Mouse (Mus musculus) neural tube, embryonic 11.5 days (tissue): ENCODE data around the gene Zfp955a. TPM values are rescaled to one million over a fixed set of nuclear protein-coding genes. Genes with fewer than 3 reads are reported as not detected.
"Not testable (repeated sequence)": the region's sequence is repeated elsewhere in the genome, so short reads cannot be mapped to it uniquely, and the experiment has no call there.

Experiments used
- ATAC-seq: fragments of 200-750 bp; cut with Nextera tagmentation; 2 replicates; pipeline ENCODE4 v1.8.0; 2017; ENCODE audit warnings: moderate number of reproducible peaks, mild to moderate bottlenecking, moderate TSS enrichment, moderate library complexity; ENCODE audit not compliant: insufficient read depth, low FRiP score, low TSS enrichment
- DNase-seq: peaks from one replicate; pipeline ENCODE4 v3.0.0-alpha.2; 2015; ENCODE audit warnings: low spot score
- H3K27ac ChIP-seq: fragments of 300-500 bp; sonication (generic); 2 replicates; pipeline ENCODE4 v1.5.1; 2014; ENCODE audit warnings: low read depth, mild to moderate bottlenecking, low read length
- H3K27me3 ChIP-seq: fragments of 300-500 bp; sonication (generic); 2 replicates; pipeline ENCODE4 v1.6.1; 2014; ENCODE audit warnings: mild to moderate bottlenecking, low read length, mixed read lengths; ENCODE audit not compliant: control insufficient read depth, insufficient read depth
- H3K36me3 ChIP-seq: fragments of 300-500 bp; sonication (generic); 2 replicates; pipeline ENCODE4 v1.6.1; 2014; ENCODE audit warnings: mild to moderate bottlenecking, low read length, moderate library complexity, mixed read lengths; ENCODE audit not compliant: control insufficient read depth, insufficient read depth
- H3K4me1 ChIP-seq: fragments of 300-500 bp; sonication (generic); 2 replicates; pipeline ENCODE4 v1.6.1; 2014; ENCODE audit warnings: low read length, mixed read lengths; ENCODE audit not compliant: control insufficient read depth, insufficient read depth
- H3K4me2 ChIP-seq: fragments of 300-500 bp; sonication (generic); 2 replicates; pipeline ENCODE4 v1.6.1; 2014; ENCODE audit warnings: low read depth, mild to moderate bottlenecking, moderate library complexity
- H3K4me3 ChIP-seq: fragments of 300-500 bp; sonication (generic); 2 replicates; pipeline ENCODE4 v1.5.1; 2014; ENCODE audit warnings: low read depth, low read length
- H3K9ac ChIP-seq: fragments of 300-500 bp; sonication (generic); 2 replicates; pipeline ENCODE4 v1.6.1; 2014; ENCODE audit warnings: mild to moderate bottlenecking, low read length
- H3K9me3 ChIP-seq: fragments of 300-500 bp; sonication (generic); 2 replicates; pipeline ENCODE4 v1.6.1; 2016; ENCODE audit warnings: low read length; ENCODE audit not compliant: control insufficient read depth
- WGBS: fragments of 180-500 bp; shearing (Covaris S2); extraction: QIAGEN DNeasy Blood & Tissue Kit; methylation state at CpG from one replicate; pipeline ENCODE4 v1.1.7; 2014; 5-methylcytosine and 5-hydroxymethylcytosine counted together
- polyA plus RNA-seq: library from polyadenylated mRNA; unstranded; fragments of >200 nt; fragmentation: Nextera tagmentation; extraction: Ambion mirVana; gene quantifications from 2 replicates; pipeline ENCODE4 v1.2.1, GENCODE M21; 2014

Gene Zfp955a
- 20.6 and 22.8 TPM in 2 replicates for polyA plus RNA-seq

DNA sequence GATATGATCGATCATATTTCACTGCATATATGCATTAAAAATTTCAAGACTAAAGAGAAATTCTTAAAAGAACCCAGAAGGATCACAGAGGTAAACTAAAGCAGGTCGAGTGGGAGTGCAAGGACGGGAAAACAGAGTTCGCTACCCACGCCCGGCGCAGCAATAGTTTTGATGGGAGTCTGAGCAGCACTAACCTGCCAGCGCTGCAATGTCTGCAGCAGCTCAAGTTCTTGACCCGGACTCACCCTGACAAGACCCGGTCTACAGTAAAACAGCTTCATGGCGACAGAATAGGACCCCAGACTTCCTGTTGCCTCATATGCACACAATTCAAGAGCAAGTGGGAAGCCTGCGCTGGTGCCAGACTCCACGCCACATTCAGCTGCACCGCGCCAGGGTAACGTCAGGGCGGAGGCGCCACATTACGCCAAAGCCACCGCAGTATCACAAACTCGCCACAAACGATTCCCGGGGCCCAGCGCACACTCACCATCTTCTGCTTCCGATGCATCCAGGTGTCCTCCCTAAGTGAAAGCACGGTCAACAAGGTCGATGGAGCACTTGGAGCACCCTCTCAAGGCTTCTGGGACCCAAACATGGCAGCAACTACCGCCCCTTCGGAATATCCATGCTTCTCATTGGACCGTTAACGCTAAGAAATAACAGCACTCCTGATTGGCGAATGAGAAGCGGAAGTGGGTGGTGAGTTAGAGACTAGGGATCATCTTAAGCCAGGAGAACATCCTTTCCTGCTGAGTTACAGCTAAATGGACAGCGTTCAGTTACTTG, at the start of gene Zfp955a:
TSS of gene Zfp955a (minus strand) at position 616 of the 789 bp plus-strand sequence.
- not testable (repeated sequence) for H3K27ac ChIP-seq, H3K9me3 ChIP-seq, H3K4me1 ChIP-seq, H3K4me2 ChIP-seq, DNase-seq, H3K27me3 ChIP-seq, H3K36me3 ChIP-seq, H3K9ac ChIP-seq, H3K4me3 ChIP-seq
- 44% methylated on average over 1 of the region's 34 CpGs for WGBS
- peak; percentile 98 for ATAC-seq

DNA sequence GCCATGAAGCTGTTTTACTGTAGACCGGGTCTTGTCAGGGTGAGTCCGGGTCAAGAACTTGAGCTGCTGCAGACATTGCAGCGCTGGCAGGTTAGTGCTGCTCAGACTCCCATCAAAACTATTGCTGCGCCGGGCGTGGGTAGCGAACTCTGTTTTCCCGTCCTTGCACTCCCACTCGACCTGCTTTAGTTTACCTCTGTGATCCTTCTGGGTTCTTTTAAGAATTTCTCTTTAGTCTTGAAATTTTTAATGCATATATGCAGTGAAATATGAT, 34.9 kb upstream of the Zfp955a start:
- H3K27ac ChIP-seq, H3K27me3 ChIP-seq, H3K36me3 ChIP-seq, ATAC-seq, H3K4me2 ChIP-seq, H3K9me3 ChIP-seq, H3K9ac ChIP-seq, DNase-seq, H3K4me1 ChIP-seq, H3K4me3 ChIP-seq: not testable (repeated sequence)
- no CpG with 5 or more reads among the region's 9 CpGs for WGBS

DNA sequence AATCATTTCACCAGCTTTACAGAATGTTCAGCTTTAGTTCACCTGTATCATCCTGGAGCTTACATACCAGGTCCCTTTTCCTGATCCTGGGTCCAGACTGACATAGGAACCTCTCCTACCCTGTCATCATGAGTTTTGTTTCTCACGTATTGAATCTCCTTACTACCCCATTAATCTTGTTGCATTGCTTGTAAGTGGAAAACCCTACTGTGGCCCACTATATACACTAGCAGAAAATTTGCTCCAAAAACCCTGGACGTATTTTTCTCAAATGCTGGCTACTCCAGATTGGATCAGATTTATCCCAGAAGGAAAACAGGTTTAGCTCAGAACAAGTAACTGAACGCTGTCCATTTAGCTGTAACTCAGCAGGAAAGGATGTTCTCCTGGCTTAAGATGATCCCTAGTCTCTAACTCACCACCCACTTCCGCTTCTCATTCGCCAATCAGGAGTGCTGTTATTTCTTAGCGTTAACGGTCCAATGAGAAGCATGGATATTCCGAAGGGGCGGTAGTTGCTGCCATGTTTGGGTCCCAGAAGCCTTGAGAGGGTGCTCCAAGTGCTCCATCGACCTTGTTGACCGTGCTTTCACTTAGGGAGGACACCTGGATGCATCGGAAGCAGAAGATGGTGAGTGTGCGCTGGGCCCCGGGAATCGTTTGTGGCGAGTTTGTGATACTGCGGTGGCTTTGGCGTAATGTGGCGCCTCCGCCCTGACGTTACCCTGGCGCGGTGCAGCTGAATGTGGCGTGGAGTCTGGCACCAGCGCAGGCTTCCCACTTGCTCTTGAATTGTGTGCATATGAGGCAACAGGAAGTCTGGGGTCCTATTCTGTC, 34.3 kb upstream of the Zfp955a start, which contains the start of gene Zfp955b:
TSS of gene Zfp955b (plus strand) at position 506 of the 837 bp plus-strand sequence.
- H3K36me3 ChIP-seq, H3K4me2 ChIP-seq, H3K9ac ChIP-seq, H3K27me3 ChIP-seq, H3K9me3 ChIP-seq, H3K4me1 ChIP-seq, H3K4me3 ChIP-seq, H3K27ac ChIP-seq, DNase-seq: not testable (repeated sequence)
- no CpG with 5 or more reads among the region's 25 CpGs for WGBS
- peak; percentile 97 for ATAC-seq

DNA sequence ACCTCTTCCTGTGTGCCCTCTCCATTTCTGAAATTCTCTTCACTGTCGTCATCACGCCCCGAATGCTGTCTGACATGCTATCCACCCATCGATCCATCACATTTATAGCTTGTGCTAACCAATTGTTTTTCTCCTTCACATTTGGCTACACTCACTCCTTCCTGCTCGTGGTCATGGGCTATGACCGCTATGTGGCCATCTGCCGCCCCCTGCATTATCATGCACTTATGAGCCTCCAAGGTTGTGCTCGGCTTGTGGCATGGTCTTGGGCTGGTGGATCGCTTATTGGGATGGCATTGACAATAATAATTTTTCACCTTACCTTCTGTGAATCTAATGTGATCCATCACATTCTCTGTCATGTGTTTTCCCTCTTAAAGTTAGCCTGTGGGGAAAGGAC, 14.0 kb upstream of the Zfp955a start:
- Histone ChIP-seq H3K4me1 (no peaks in the 10 kb centered on the region), H3K9ac (no peak overlapping the region)
- no peak for DNase-seq

DNA sequence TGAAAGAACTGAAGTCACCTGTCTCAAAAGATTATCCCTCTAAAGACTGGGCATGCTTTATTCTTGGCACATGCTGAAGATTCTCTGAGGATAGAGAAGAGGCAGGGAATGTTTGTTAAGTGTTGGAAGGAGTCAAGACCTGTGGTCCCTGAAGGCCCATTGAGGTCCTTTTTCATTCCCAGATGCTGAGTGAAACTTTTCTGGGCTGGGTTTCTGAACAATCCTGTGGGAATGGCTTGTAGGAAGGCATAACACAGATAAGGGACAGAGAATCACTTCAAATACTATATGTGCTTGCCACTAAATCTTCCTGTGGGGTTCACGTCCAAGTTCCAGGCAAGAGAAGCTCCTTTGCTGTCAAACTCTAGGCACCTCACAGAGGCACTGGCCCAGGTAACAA, 9.4 kb upstream of the Zfp955a start, which contains the start of gene Olfr63:
TSS of gene Olfr63 (plus strand) at position 301 of the 400 bp plus-strand sequence.
- H3K9ac ChIP-seq = no peak within 1 kb of the TSS
- no peak within 1 kb of the TSS for H3K4me2 ChIP-seq
- no peaks in the 10 kb centered on the region for H3K9me3 ChIP-seq
- WGBS = 88% methylated on average over 1 of the region's 1 CpGs
- H3K36me3 ChIP-seq = no peaks in the 10 kb centered on the region
- ATAC-seq (no peak), DNase-seq (no peak)
- no peaks in the 10 kb centered on the region for H3K4me1 ChIP-seq
- H3K27ac ChIP-seq = no peak within 1 kb of the TSS
- no peak within 1 kb of the TSS for H3K4me3 ChIP-seq
- no peaks in the 10 kb centered on the region for H3K27me3 ChIP-seq

More for the DNA sequence above, 14.0 kb upstream of the Zfp955a start:
- Histone ChIP-seq H3K27ac (no peak overlapping the region), H3K36me3 (no peaks in the 10 kb centered on the region), H3K9me3 (no peaks in the 10 kb centered on the region), H3K4me2 (no peak overlapping the region), H3K27me3 (no peaks in the 10 kb centered on the region), H3K4me3 (no peak overlapping the region)
- no peak for ATAC-seq
- WGBS = 87% methylated on average over 9 of the region's 9 CpGs

DNA sequence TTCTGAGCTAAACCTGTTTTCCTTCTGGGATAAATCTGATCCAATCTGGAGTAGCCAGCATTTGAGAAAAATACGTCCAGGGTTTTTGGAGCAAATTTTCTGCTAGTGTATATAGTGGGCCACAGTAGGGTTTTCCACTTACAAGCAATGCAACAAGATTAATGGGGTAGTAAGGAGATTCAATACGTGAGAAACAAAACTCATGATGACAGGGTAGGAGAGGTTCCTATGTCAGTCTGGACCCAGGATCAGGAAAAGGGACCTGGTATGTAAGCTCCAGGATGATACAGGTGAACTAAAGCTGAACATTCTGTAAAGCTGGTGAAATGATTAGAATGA, 343 bp upstream of the Zfp955a start:
- not testable (repeated sequence) for H3K9ac ChIP-seq, H3K36me3 ChIP-seq, H3K4me2 ChIP-seq, H3K27ac ChIP-seq, DNase-seq, H3K4me1 ChIP-seq, H3K9me3 ChIP-seq, H3K27me3 ChIP-seq, H3K4me3 ChIP-seq
- WGBS = no CpG with 5 or more reads among the region's 2 CpGs
- ATAC-seq = peak; percentile 46; the same call in 1 of the 2 replicates

DNA sequence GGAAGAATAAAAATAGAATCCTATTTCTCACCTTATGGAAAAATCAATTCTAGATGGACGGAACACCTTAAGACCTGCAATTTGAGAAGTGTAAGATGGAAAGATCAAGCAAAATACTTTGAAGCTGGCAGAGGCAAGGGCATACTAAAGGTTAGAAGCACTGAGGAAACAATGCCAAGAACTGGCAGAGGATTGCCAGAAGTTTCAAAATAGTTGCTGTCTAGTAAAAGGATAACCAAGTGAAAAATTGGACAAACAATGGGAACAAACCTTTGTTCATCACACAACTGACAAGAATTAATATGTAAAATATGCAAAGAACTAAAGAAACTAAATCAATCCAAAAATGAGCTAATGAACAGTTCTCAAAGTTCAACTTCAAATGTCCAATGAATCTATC, 18.3 kb downstream of the Zfp955a start:
- not testable (repeated sequence) for H3K4me1 ChIP-seq, H3K27me3 ChIP-seq, H3K27ac ChIP-seq, H3K4me2 ChIP-seq, ATAC-seq, H3K36me3 ChIP-seq, H3K9ac ChIP-seq, H3K4me3 ChIP-seq, DNase-seq, H3K9me3 ChIP-seq
- WGBS = 92% methylated on average over 1 of the region's 1 CpGs

DNA sequence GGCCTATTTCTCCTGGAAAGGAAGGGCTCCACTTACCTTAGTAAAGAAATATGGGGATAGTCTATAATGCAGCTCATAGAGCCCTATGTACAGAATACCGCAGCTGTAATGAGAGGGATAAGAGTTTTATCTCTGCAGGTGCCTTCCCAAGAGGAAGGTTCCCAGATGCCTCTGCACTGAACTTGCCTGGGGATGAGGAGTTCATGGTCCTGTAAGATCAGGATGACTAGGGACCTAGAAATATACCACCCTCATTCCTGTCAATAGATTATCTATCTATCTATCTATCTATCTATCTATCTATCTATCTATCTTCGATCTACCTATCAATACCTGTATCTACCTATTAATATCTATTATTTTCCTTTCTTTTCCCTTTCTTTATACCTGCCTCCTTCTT, 33.4 kb downstream of the Zfp955a start, which contains the start of gene Olfr1564:
TSS of gene Olfr1564 (minus strand) at position 101 of the 400 bp plus-strand sequence.
- no peak within 1 kb of the TSS for H3K4me2 ChIP-seq
- no peak for DNase-seq
- 0 out of 2 replicates have a peak, but pooled peaks cover 2% of the 10 kb centered on the region for H3K9me3 ChIP-seq
- no peaks in the 10 kb centered on the region for H3K4me1 ChIP-seq
- no peak for ATAC-seq
- no peaks in the 10 kb centered on the region for H3K36me3 ChIP-seq
- H3K4me3 ChIP-seq = no peak within 1 kb of the TSS
- H3K9ac ChIP-seq = no peak within 1 kb of the TSS
- no peaks in the 10 kb centered on the region for H3K27me3 ChIP-seq
- WGBS = 82% methylated on average over 2 of the region's 2 CpGs
- H3K27ac ChIP-seq = no peak within 1 kb of the TSS
